Mouse (Mus musculus) lung, postnatal 14 days (tissue): ENCODE data around the gene Cnnm3.

Source experiments
- DNase-seq: peaks from one replicate; pipeline ENCODE4 v3.0.0; 2021

Cnnm3 gene

DNA sequence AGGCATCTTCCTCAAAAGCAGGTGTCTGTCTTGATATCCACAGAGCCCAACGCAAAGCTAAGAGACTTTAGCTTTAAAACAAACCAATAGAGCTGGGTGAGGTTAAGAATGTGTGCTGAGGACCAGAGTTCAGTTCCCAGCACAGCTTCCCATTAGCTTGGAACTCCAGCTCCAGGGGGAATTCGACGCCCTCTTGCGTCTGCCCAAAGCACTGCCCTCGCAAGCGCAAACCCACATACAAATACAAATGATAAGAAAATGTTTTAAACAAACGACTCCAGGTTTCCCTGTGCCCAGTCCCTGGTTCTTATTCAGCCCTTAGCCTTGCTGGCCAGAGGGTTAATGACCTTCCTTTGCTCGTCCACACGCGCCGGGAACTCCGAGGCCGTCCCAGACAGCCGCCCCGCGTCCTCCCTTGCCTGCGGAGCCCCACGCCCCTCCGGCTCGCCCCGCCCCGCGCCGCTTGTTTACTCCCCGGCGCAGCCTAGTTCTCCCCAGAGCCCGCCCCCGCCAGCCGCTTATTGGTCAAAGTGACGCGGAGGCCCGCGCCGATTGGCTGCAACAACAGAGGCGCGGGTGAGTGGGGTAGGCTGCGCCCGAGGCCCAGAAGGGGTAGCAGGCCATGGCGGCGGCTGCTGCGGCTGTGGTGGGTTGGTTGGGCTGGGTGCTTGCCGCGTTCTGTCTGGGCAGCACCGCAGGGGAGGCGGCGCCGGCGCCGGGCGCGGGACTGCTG, at the start of gene Cnnm3:
Gene Cnnm3, plus strand, starts transcription at position 579 of the 733 bp plus-strand sequence.
- peak; percentile 100 for DNase-seq

GRCm38 (mm10) chr1:36465641-36466160, 46.0 kb upstream of the Cnnm3 start:
- no peak for DNase-seq

- no peak for DNase-seq
Measured at GRCm38 (mm10) chr1:36467446-36467845, 44.2 kb upstream of the Cnnm3 start.

DNA sequence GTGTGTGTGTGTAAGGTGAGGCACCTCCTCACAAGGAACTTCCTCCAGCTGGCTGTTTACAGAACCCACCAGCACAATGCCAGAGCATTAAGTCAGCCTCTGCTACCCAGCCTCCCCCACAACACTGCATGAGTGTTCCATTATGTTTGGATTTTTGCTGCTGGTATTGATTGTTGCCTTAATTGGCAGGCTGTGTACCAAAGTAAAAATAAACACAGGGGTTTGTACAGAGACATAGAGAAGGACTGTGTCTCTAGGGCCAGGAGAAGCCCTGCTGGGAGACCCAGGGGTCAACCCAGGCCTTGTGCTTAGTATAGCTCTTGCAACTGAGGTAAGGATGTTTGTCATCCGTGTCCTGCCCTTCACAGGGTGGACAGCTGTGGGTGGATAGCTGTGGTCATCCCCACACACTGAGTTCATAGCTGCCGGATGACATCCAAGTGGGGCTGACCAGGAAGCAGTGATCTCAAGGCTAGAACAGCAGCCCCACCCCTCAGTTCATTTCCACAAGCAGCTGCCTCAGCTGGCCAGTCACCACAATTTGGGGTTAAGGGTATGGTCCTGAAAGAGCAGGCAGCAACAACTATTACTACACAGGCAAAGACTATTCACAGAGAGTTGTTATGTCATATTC, 41.7 kb upstream of the Cnnm3 start:
- no peak for DNase-seq

GRCm38 (mm10) chr1:36471181-36472105, 40.2 kb upstream of the Cnnm3 start, which contains the start of gene Cnnm4:
Gene Cnnm4 (plus strand): TSS chr1:36471620.
- peak; percentile 90 for DNase-seq

DNA sequence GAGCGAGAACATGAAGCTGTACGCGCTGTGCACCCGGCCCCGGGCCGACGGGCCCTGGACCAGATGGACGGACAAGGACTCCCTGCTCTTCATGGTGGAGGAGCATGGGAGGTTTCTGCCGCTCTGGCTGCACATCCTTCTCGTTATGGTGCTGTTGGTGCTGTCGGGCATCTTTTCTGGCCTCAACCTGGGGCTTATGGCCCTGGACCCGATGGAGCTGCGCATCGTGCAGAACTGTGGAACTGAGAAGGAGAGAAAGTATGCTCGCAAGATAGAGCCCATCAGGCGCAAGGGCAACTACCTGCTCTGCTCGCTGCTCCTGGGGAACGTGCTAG, 39.6 kb upstream of the Cnnm3 start:
- DNase-seq, result no peak

- DNase-seq, result no peak
Measured at GRCm38 (mm10) chr1:36473211-36473780, 38.4 kb upstream of the Cnnm3 start.

DNA sequence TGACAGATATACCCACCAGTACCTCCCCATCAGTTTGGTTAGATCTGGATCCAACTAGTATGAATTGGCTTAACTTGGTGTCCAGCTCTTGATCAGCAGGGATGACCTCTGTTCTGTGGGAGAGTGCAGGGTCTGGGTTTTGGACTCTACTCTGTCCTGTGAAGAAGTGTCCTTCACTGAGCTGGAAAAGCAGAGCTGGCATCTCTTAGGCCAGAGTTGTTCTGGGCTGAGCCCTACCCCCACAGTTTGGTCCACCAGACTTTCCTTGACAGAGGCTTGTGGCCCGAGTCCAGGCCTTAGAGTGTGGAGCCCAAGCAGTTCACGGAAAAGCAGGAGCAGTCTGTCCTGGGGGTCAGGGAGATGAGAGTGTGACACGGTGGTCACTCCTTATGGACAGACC, 37.0 kb upstream of the Cnnm3 start:
- no peak for DNase-seq

- no peak for DNase-seq
Measured at GRCm38 (mm10) chr1:36475480-36476110, 36.1 kb upstream of the Cnnm3 start.

GRCm38 (mm10) chr1:36476426-36476825, 35.2 kb upstream of the Cnnm3 start:
- no peak for DNase-seq

DNA sequence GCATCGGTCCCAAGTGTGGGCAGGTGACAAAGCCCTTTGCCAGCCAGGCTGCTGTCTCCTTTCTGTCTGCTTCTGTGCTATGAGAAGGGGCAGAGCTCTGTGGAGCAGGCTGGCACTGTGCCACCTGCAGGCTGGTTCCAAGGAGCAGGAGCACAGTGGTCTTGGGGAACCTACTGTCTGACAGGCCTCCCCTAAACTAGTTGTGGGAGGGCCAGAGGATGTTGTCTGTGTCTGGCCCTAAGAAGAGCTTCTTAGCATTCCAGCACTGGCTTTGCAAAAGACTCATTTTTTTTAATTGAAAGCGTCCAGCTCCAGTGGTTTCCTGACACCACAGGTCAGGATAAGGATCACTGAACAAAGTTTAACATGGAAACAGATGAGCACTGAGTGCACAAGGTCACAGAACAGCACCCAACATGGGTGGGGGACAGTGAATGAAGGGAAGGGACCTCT, 33.3 kb upstream of the Cnnm3 start:
- no peak for DNase-seq

- no peak for DNase-seq
Measured at GRCm38 (mm10) chr1:36479903-36480899, 31.5 kb upstream of the Cnnm3 start.

GRCm38 (mm10) chr1:36483825-36484224, 27.8 kb upstream of the Cnnm3 start:
- no peak for DNase-seq

GRCm38 (mm10) chr1:36485080-36485479, 26.6 kb upstream of the Cnnm3 start:
- DNase-seq, result no peak

DNA sequence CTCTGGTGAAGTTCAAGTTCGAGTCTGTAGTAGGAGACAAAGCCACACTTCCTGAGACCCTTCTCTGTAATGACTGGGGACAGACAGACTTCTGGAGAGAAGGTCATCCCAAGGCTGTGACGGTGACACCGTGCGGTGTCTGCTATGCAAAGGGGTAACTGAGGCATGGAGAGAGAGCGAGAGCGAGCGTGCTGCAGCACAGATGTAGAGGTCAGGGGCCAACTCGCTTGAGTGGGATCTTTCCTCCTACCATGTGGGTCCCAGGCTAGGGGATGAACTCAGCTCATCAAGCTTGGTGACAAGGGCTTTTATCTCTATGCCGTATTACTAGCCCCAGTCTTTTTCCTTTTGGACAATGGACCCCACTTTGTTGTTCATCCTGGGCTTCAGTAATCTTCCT, 24.6 kb upstream of the Cnnm3 start:
- DNase-seq, result no peak

GRCm38 (mm10) chr1:36489661-36490060, 22.0 kb upstream of the Cnnm3 start:
- no peak for DNase-seq

DNA sequence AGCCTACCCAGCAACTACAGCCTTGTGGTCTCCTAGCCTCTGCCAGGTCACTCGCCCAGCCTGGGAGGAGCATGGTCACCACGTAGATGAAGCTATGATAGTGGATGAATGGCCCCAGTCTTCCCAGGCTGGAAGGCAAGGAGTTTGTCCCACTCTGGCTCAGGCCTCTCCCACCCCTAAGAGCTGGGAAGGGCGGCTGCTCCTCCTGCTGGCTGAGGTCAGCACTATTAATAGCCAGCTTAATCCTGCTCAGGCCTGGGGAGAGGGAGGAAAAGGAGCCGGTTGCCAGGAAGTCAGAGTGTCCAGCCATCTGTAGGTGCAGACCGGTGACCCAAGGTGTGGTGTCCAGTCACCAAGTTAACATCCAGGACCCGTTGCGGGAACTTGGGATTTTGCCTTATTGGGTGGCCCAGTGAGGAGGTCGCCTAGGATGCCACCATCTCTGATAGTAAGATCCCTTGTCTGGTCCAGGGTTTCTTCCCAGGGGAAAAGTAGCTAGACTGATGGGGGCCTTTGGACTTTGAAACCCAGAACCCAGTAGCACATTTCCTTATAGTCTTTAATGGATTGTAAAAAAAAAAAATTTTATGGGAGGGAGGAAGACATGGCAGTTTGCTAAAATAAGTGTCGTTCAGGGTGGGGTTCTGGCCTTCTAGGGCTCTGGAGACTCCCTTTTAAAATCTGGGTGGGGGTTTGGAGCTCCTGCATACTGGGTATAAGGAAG, 19.1 kb upstream of the Cnnm3 start:
- DNase-seq, result peak; percentile 63

DNA sequence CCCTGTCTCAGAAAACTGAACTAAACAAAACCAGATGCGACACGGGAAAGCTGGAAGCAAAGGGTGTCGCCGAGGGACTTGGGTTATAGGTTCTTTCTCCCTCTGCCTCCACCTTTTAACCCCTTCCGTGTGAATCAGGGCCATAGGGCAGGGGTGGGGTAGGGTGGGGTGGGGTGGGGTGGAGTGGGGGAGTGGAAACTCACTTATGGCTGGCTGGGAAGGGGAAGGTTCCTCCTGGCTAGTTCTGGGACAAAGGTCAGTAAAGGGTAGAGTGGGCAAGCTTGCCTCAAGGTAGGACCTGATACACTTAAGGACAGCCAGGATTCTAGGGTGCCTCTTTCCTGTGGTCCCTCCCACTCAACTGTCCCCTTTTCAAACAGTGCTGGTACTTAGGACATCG, 18.4 kb upstream of the Cnnm3 start:
- no peak for DNase-seq

GRCm38 (mm10) chr1:36496719-36497118, 14.9 kb upstream of the Cnnm3 start:
- no peak for DNase-seq

- DNase-seq, result no peak
Measured at GRCm38 (mm10) chr1:36497312-36497711, 14.4 kb upstream of the Cnnm3 start.
